Mouse (Mus musculus) olfactory bulb, adult 2 months (tissue): ENCODE data around the gene Col26a1.

ENCODE experiments used
- CTCF ChIP-seq: fragments of 200-500 bp; IDR thresholded peaks from 2 replicates; pipeline ENCODE4 v1.5.1; 2012; ENCODE audit warnings: low read depth, mild to moderate bottlenecking, low read length, moderate library complexity; ENCODE audit not compliant: insufficient read depth
- POLR2A ChIP-seq: fragments of 200-500 bp; IDR thresholded peaks from 2 replicates; pipeline ENCODE4 v1.6.1; 2012; ENCODE audit warnings: mild to moderate bottlenecking, low read depth, low read length, moderate library complexity; ENCODE audit not compliant: insufficient read depth

DNA sequence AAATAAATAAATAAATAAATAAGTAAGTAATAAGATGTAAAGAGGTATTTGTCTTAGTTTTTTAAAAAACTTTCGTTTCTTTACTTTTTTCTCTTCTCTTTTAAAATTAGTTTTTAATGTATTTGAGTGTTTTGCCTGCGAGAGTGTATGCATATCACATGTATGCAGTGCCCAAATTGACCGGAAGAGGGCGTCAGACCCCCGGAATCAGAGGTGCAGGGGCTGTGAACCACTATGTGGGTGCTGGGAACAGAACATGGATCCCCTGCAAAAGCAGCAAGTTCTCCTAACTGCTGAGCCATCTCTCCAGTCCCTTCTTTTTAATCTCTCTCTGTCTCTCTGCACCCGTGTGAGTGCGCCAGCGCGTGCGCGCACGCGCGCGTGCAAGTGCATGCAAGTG is 89.2 kb downstream of the Col26a1 start:
- TF ChIP-seq CTCF (no peak), POLR2A (no peak)
